Mouse (Mus musculus) stomach, embryonic 14.5 days (tissue): Measurements from ENCODE around the gene Atg10. TPM values are rescaled to one million over a fixed set of nuclear protein-coding genes. Genes with fewer than 3 reads are reported as not detected.

Experiments used
- ATAC-seq: fragments of 200-750 bp; cut with Nextera tagmentation; 2 replicates; pipeline ENCODE4 v1.8.0; 2017; ENCODE audit warnings: low read depth, moderate TSS enrichment; ENCODE audit not compliant: insufficient number of reproducible peaks, insufficient read depth, low FRiP score
- H3K27ac ChIP-seq: fragments of 300-500 bp; sonication (generic); 2 replicates; pipeline ENCODE4 v1.5.1; 2014; ENCODE audit warnings: mild to moderate bottlenecking, low read length, moderate library complexity, mixed read lengths
- H3K27me3 ChIP-seq: fragments of 300-500 bp; sonication (generic); 2 replicates; pipeline ENCODE4 v1.6.1; 2014; ENCODE audit warnings: low read length, control low read depth, mixed read lengths; ENCODE audit not compliant: control insufficient read depth, insufficient read depth
- H3K36me3 ChIP-seq: fragments of 300-500 bp; sonication (generic); 2 replicates; pipeline ENCODE4 v1.6.1; 2014; ENCODE audit warnings: mild to moderate bottlenecking, control low read depth, low read length, moderate library complexity, mixed read lengths; ENCODE audit not compliant: control insufficient read depth, insufficient read depth
- H3K4me1 ChIP-seq: fragments of 300-500 bp; sonication (generic); 2 replicates; pipeline ENCODE4 v1.6.1; 2014; ENCODE audit warnings: low read length, control low read depth, mixed read lengths; ENCODE audit not compliant: control insufficient read depth, insufficient read depth
- H3K4me2 ChIP-seq: fragments of 300-500 bp; sonication (generic); replicated peaks from 2 replicates; pipeline ENCODE4 v1.6.1; 2014; ENCODE audit warnings: low read depth, low read length, control low read depth
- H3K4me3 ChIP-seq: fragments of 300-500 bp; sonication (generic); 2 replicates; pipeline ENCODE4 v1.5.1; 2014; ENCODE audit warnings: low read depth, low read length, control low read depth
- H3K9ac ChIP-seq: fragments of 300-500 bp; sonication (generic); replicated peaks from 2 replicates; pipeline ENCODE4 v1.6.1; 2014; ENCODE audit warnings: low read depth, mild to moderate bottlenecking, control low read depth, low read length, moderate library complexity, mixed read lengths
- H3K9me3 ChIP-seq: fragments of 300-500 bp; sonication (generic); 2 replicates; pipeline ENCODE4 v1.6.1; 2016; ENCODE audit warnings: low read depth, low read length, control low read depth; ENCODE audit not compliant: control insufficient read depth
- WGBS: fragments of 180-500 bp; shearing (Covaris S2); extraction: QIAGEN DNeasy Blood & Tissue Kit; methylation state at CpG from one replicate; pipeline ENCODE4 v1.1.7; 2014; 5-methylcytosine and 5-hydroxymethylcytosine counted together
- polyA plus RNA-seq: library from polyadenylated mRNA; unstranded; fragments of >200 nt; fragmentation: Nextera tagmentation; extraction: Ambion mirVana; gene quantifications from 2 replicates; pipeline ENCODE4 v1.2.1, GENCODE M21; 2014

Atg10 gene
- polyA plus RNA-seq, 1 experiment from 2014 or later: 15.0 TPM

GRCm38 (mm10) chr13:91223063-91223462 lies 705 bp downstream of the Atg10 start:
- Histone ChIP-seq H3K4me2 (peak overlapping the region; percentile 32), H3K27ac (peak overlapping the region; percentile 82), H3K9ac (no peak overlapping the region), H3K4me3 (peak overlapping the region; percentile 58), H3K27me3 (no peaks in the 10 kb centered on the region), H3K4me1 (0 out of 2 replicates have a peak, but pooled peaks cover 4% of the 10 kb centered on the region), H3K9me3 (no peaks in the 10 kb centered on the region), H3K36me3 (no peaks in the 10 kb centered on the region)
- WGBS: 52% methylated on average over 1 of the region's 1 CpGs
- no peak for ATAC-seq

GRCm38 (mm10) chr13:91221696-91222095 lies 2.1 kb downstream of the Atg10 start:
- Histone ChIP-seq H3K27me3 (no peaks in the 10 kb centered on the region), H3K36me3 (no peaks in the 10 kb centered on the region), H3K27ac (no peak overlapping the region), H3K4me1 (0 out of 2 replicates have a peak, but pooled peaks cover 4% of the 10 kb centered on the region), H3K9me3 (no peaks in the 10 kb centered on the region), H3K9ac (no peak overlapping the region), H3K4me3 (no peak overlapping the region), H3K4me2 (no peak overlapping the region)
- whole genome bisulfite sequencing: 82% methylated on average over 4 of the region's 4 CpGs
- ATAC-seq: no peak

- Histone ChIP-seq H3K9me3 (no peaks in the 10 kb centered on the region), H3K9ac (no peak overlapping the region), H3K4me1 (no peaks in the 10 kb centered on the region), H3K4me3 (no peak overlapping the region), H3K36me3 (no peaks in the 10 kb centered on the region; the same call in 1 of the 2 replicates), H3K27ac (no peak overlapping the region), H3K27me3 (no peaks in the 10 kb centered on the region), H3K4me2 (no peak overlapping the region)
- ATAC-seq: no peak
- 86% methylated on average over 2 of the region's 2 CpGs for WGBS
Measured at GRCm38 (mm10) chr13:91217691-91218090, 6.1 kb downstream of the Atg10 start.

- H3K4me1 ChIP-seq: no peaks in the 10 kb centered on the region
- ATAC-seq: no peak
- no peaks in the 10 kb centered on the region; the same call in 1 of the 2 replicates for H3K36me3 ChIP-seq
- 81% methylated on average over 3 of the region's 3 CpGs for WGBS
- no peak overlapping the region for H3K9ac ChIP-seq
- H3K27me3 ChIP-seq: no peaks in the 10 kb centered on the region
- H3K9me3 ChIP-seq: no peaks in the 10 kb centered on the region
- H3K4me3 ChIP-seq: no peak overlapping the region
- H3K27ac ChIP-seq: no peak overlapping the region
- H3K4me2 ChIP-seq: no peak overlapping the region
Measured at GRCm38 (mm10) chr13:91216656-91217205, 7.0 kb downstream of the Atg10 start.

GRCm38 (mm10) chr13:91212958-91213357 lies 10.8 kb downstream of the Atg10 start:
- H3K4me1 ChIP-seq: no peaks in the 10 kb centered on the region
- H3K9ac ChIP-seq: no peak overlapping the region
- 89% methylated on average over 8 of the region's 8 CpGs for WGBS
- no peak overlapping the region for H3K27ac ChIP-seq
- no peaks in the 10 kb centered on the region for H3K27me3 ChIP-seq
- no peak for ATAC-seq
- H3K4me2 ChIP-seq: no peak overlapping the region
- no peak overlapping the region for H3K4me3 ChIP-seq
- no peaks in the 10 kb centered on the region for H3K9me3 ChIP-seq
- H3K36me3 ChIP-seq: no peaks in the 10 kb centered on the region; the same call in 1 of the 2 replicates

- Histone ChIP-seq H3K36me3 (no peaks in the 10 kb centered on the region), H3K4me1 (no peaks in the 10 kb centered on the region), H3K9ac (no peak overlapping the region), H3K27ac (no peak overlapping the region), H3K4me3 (no peak overlapping the region), H3K9me3 (no peaks in the 10 kb centered on the region), H3K27me3 (no peaks in the 10 kb centered on the region), H3K4me2 (no peak overlapping the region)
- ATAC-seq: 0 out of 2 replicates have a peak, but pooled peaks have one; percentile 23
- WGBS: 66% methylated on average over 5 of the region's 5 CpGs
Measured at GRCm38 (mm10) chr13:91206237-91206636, 17.5 kb downstream of the Atg10 start.

- no peak for ATAC-seq
- no peak overlapping the region for H3K4me3 ChIP-seq
- no peaks in the 10 kb centered on the region for H3K27me3 ChIP-seq
- H3K4me2 ChIP-seq: no peak overlapping the region
- 75% methylated on average over 7 of the region's 7 CpGs for WGBS
- no peak overlapping the region for H3K27ac ChIP-seq
- no peaks in the 10 kb centered on the region for H3K36me3 ChIP-seq
- no peak overlapping the region for H3K9ac ChIP-seq
- no peaks in the 10 kb centered on the region for H3K4me1 ChIP-seq
- no peaks in the 10 kb centered on the region for H3K9me3 ChIP-seq
Measured at GRCm38 (mm10) chr13:91202564-91202963, 21.2 kb downstream of the Atg10 start.

- no peak overlapping the region for H3K9ac ChIP-seq
- no peak overlapping the region for H3K27ac ChIP-seq
- no peaks in the 10 kb centered on the region for H3K27me3 ChIP-seq
- no peaks in the 10 kb centered on the region for H3K9me3 ChIP-seq
- 79% methylated on average over 13 of the region's 13 CpGs for WGBS
- no peak overlapping the region for H3K4me3 ChIP-seq
- H3K4me2 ChIP-seq: no peak overlapping the region
- ATAC-seq: no peak
- no peaks in the 10 kb centered on the region for H3K36me3 ChIP-seq
- no peaks in the 10 kb centered on the region for H3K4me1 ChIP-seq
Measured at GRCm38 (mm10) chr13:91187378-91188234, 36.2 kb downstream of the Atg10 start.
